Mouse (Mus musculus) MEL-GATA-1-ER (cell line): ENCODE measurements around the gene Mcrip1.

Experiments
- DNase-seq: peaks from one replicate; pipeline ENCODE4 v3.0.0-alpha.2; 2012; ENCODE audit warnings: low read depth; ENCODE audit errors: extremely low read depth

Mcrip1 gene

DNA sequence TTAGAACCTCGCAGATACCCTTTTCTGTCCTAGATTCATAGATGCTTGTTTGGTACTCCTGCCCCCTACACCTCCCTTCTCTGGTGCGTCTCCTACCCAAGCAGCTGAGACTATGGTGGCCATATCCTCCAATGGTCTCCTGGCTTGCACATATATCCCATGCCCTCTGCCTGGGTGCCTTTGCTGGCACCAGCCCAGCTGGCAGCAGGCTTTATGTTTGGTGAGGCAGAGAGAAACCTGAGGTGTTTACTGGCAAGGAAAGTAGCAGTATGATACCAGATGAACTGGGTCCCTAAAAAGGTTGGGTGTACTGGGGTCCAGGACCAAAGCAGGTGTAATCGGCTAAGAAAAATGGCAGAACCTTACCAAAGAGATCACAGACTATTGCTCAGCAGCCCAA, 3.6 kb downstream of the Mcrip1 start:
- no peak for DNase-seq

- DNase-seq: no peak
Observed at GRCm38 (mm10) chr11:120542376-120542775, 7.2 kb downstream of the Mcrip1 start.

DNA sequence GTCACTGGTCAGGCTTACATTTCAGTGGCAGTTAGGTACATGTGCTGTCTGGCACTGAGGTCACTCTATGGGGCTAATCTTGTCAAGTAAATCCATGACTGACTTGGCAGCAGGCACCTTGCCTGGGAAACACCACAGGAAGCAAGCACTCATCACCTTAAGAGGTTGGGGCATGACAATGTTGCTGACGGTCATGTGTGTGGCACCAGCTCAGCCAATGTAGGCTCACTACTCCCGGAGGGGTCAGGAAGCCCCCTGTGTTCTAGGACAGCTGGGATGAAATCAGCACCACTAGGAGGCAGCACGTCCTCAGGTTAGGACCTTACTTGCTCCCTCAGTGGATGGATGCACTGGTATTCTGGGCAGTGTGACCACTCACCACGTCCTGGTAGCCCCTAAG, 7.6 kb downstream of the Mcrip1 start:
- DNase-seq: no peak

DNA sequence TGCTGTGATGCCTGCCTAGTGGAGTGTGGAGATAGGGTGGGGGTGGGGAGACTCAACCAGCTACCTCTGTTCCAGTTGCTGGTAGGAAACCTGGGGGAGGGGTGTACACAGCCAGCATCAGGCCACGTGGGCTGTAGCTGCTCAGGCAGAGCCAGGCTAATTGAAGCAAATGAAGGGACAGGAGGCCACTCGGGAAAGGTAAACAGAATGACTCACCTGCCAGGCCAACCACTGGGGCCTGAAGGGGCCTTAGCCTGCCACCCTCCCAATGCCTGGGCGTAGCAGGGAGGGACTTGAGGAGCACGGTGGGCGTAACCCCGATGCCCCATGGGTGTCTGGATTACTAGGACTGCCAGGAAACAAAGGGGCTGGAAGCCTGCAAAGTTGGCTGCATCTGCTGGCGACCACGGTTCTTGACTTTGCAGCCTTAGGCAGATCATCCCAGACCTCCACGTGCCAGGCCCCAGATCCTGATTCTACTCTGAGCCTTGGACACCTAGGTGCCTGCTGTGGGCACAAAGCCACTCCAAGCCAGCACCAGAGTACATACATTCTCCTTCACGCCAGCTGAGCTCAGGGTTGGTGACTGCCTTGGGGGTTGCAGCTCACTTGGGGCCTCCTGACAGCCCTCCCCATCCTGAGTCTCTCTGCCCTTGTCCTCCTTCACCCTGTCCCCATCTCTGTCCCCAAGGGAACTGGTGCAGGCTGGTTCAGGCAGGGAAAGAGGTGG, 10.1 kb downstream of the Mcrip1 start:
- DNase-seq: no peak

DNA sequence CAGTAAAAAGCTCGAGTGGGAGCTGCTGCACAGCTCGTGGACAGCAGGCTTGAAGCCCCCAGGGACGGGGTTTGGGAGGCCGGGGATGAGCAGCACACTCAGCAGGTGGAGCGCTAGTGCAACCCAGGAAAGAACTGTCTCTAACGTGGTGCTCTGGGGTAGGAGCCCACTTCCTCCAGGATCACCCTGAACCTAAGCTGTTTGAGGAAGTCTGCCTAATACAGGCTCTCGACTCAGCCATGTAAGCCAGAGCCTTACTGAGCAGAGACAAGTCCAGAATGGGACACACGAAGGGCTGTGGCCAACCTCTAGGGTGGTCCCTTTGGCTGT, 10.6 kb downstream of the Mcrip1 start:
- no peak for DNase-seq

GRCm38 (mm10) chr11:120538485-120538884, 11.0 kb downstream of the Mcrip1 start:
- DNase-seq: no peak

GRCm38 (mm10) chr11:120535804-120536203, 13.7 kb downstream of the Mcrip1 start:
- no peak for DNase-seq

GRCm38 (mm10) chr11:120535145-120535544, 14.4 kb downstream of the Mcrip1 start:
- no peak for DNase-seq

DNA sequence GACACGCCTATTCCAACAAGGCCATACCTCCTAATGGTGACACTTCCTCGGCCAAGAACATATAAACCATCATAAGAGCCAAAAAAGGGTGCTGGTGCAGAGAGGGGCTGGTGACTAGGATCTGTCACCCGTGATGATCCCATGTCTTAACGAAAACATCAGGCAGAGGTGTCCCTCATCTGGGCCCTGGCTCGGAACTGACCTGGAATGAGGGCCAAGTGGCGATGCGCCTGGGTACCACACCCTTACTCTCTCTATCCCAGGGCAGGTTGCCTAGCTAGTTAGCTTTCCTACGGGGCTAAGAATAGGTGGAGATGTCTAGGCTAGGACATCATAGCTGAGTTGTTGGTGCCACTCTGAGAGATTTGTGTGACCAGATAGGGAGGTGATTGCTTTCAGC, 15.4 kb downstream of the Mcrip1 start:
- DNase-seq: no peak

DNA sequence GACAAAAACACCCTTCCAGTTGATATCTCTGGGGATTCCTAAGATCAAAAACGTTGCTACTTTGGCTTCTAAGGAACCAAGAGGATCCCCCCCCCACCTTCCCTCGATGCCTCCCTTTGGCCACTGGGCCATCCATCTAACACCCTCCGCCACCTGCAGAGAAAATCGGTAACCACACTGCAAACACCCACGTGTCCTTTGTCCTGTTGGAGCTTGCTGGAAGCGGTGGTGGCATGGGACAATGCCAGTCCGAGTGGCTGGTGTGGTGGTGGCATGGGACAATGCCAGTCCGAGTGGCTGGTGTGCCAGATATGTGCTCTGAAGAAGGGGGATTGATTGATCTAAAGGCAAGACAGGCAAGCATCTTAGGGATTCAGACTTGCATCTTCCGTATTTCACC, 17.9 kb downstream of the Mcrip1 start:
- DNase-seq: no peak

DNA sequence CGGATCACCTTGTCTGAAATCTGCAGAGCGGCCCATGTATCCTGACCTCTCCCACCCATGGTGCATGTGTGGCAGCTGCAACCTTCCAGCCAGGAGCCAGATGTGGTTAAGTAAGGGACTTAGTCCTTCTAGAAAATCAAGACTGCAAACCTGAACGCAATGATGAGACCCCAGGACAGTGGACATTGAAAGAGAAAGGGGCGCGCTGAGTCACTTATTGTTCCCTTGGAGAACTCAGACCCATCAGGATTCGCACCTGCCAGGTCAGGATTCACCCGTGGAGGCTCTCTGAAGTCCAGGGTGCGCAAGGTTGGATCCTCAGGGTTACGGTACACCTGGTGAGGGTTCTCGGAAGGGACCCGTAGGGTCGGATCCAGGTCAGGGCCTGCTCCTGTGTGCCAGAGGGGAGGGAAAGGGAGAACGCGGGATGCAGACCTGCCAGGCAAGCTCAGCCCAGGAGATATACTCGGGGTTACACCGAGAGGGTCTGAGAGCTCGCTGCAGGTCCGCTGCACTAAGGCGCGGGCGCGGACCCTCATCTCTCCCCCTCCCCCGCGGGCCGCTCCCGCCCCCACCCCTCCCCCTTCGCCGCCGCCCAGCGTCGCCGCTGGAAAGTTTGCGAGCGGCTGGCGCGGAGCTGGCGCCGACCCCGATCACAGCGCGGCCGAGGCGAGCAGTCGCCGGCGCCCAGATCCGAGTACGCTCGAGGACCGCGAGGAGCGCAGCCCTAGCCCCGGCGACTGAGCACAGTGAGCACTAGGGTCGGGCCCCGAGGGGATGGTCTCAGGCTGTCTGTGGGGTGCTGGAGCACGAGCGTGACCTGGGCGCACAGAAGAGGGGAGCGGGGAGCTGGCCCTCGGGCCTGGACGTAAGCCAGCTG, 19.2 kb downstream of the Mcrip1 start, which contains the start of gene Gcgr:
Gene Gcgr, plus strand, starts transcription at position 615 of the 880 bp plus-strand sequence.
- no peak for DNase-seq

DNA sequence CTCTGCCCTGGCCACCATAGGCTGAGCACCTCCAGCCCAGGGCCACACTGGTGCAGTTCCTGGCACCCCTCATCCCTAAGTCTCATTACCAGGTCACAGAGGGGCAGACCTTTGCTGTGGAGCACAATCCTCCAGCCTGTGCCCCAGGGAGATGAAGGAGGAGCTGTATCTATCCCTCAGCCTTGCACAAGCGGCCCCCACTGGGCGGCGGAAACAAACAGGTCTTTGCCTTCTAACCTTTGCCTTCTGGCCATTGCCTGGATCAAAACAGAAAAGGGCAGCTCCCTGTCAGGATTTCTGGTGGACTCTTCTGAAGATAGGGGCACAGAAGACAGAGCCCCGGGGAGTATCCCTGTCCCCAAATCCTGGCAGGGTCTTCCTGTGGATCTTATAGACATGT, 20.6 kb downstream of the Mcrip1 start:
- no peak for DNase-seq

DNA sequence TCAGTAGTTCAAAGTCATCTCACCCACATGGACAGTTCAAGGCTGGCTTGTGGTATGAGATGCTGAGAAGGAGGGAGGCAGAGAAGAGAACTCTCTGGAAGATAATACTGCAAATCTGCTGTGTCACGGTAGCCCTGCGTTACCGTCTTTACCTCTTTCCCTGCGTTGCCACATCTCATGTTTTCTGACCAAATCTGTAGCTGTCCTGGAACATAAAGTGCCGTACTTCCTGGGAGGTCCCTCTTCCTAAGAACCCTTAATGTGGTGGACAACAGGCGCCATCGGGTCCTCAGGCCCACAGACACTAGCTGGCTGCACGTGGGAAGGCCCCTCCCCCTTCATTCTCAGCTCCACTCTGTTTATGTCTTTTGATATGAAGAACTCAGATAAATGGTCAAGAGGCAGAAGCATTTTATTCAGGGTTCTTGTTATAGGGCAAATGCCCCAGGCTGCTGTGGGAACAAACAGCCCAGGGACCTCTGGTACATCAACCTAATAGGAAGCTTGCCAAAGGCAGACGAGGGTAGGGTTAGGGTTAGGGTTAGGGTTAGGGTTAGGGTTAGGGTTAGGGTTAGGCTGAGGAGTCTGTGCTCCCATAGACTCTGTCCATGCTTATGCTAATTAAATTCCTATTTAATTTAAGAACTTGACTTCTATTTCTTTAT, 21.7 kb downstream of the Mcrip1 start:
- peak; percentile 33 for DNase-seq

- peak; percentile 86 for DNase-seq
Observed at GRCm38 (mm10) chr11:120525959-120526358, 23.6 kb downstream of the Mcrip1 start.

DNA sequence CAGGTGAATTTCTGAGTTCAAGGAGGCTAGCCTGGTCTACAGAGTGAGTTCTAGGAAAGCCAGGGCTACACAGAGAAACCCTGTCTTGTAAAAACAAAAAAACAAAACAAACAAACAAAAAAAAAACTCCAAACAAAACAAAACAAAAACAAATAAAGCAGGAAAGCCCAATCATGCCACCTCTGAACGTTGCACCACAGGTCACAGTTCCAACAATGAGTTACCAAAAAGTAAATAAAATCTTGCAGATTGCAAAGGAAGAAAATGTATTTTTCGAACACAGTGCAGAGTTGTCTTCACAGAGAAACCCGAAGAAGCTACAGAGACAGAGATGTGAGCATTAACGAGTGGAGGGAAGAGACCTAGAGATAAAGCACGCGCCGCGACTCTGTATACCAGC, 26.9 kb downstream of the Mcrip1 start:
- DNase-seq: no peak

DNA sequence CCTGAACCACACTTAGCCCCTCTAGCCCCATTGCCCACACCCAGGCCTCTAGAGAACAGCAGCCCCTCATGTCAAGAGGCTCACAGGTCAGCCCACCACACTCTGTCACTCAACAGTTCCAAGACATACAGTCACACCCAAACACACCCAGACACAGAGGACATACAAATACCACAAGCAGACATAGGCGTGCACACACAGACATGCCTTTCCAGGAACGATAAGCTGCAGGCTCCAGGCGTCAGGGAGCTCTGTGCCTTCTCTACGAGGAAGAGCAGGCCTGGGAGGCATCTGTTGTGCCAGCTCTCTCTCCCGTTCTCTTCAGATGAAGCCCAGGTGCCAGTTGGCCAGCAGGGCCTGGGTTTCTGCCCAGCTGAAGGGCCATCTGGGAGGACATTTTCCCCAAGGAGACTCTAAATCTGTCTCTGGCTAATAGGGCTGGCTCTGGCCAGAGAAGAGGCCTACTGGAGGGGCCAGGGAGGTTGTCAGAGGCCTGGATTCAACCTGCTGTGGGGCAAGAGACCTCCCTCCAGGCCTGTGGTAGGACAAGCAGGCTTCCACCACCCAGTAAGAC, 28.5 kb downstream of the Mcrip1 start:
- DNase-seq: no peak

DNA sequence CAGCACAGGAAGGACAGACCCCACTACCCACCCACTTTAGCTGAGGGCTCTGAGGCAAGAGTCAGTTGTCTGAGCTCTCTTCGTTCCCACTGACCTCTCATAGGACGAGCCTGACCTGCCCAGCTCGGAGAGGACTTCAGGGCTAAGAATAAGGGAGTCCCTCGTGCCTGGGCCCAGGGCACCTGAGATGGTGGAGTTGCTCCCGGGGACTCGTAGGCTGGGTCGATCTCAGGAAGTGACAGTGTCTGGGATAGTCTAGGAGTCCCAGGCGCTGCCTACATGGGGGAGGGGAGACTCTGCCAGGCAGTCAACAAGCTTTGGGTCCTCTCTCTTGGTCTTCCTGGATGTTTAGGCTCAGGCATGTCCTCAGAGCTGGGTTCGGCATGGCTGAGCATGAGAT, 29.0 kb downstream of the Mcrip1 start:
- DNase-seq: no peak

GRCm38 (mm10) chr11:120519738-120520137, 29.8 kb downstream of the Mcrip1 start:
- DNase-seq: no peak

- DNase-seq: no peak
Observed at GRCm38 (mm10) chr11:120518558-120518957, 31.0 kb downstream of the Mcrip1 start.

GRCm38 (mm10) chr11:120518027-120518426, 31.5 kb downstream of the Mcrip1 start:
- no peak for DNase-seq

GRCm38 (mm10) chr11:120517147-120517546, 32.4 kb downstream of the Mcrip1 start:
- no peak for DNase-seq

GRCm38 (mm10) chr11:120515611-120516010, 33.9 kb downstream of the Mcrip1 start:
- DNase-seq: no peak
